Mouse (Mus musculus): ENCODE data around the gene Sorcs1. TPM values are rescaled to one million over a fixed set of nuclear protein-coding genes. Genes with fewer than 3 reads are reported as not detected.
A peak's percentile ranks its signal among the peaks of the same experiment; 100 is the strongest.

The Sorcs1 gene
- polyA plus RNA-seq, 1 experiment from 2014 or later: 1.9 TPM

GRCm38 (mm10) chr19:50185769-50186715 lies 492.4 kb downstream of the Sorcs1 start:
- no peak overlapping the region for H3K27ac ChIP-seq (replicated peaks; ENCODE audit: low read depth, low read length)
- WGBS: 73% methylated on average over 10 of the region's 10 CpGs
- H3K4me2 ChIP-seq (ENCODE audit: low read depth, low read length): no peak overlapping the region
- no peaks in the 10 kb centered on the region for H3K4me1 ChIP-seq (ENCODE audit: control insufficient read depth, insufficient read depth, low read length)
- no peaks in the 10 kb centered on the region for H3K27me3 ChIP-seq (ENCODE audit: control insufficient read depth, insufficient read depth, low read length)
- no peak for DNase-seq (ENCODE audit: low spot score)
- H3K9ac ChIP-seq (replicated peaks; ENCODE audit: low read length): no peak overlapping the region
- no peaks in the 10 kb centered on the region for H3K36me3 ChIP-seq (replicated peaks; ENCODE audit: control insufficient read depth, insufficient read depth, low read depth, low read length)
- H3K4me3 ChIP-seq (ENCODE audit: low read depth, low read length): no peak overlapping the region
- ATAC-seq (replicated peaks; ENCODE audit: insufficient number of reproducible peaks, low FRiP score, low TSS enrichment, low read depth): no peak
- no peaks in the 10 kb centered on the region for H3K9me3 ChIP-seq (replicated peaks; ENCODE audit: control insufficient read depth, low read length)

- H3K27me3 ChIP-seq (ENCODE audit: control insufficient read depth, insufficient read depth, low read length): no peaks in the 10 kb centered on the region
- H3K9me3 ChIP-seq (replicated peaks; ENCODE audit: control insufficient read depth, low read length): no peaks in the 10 kb centered on the region
- WGBS: 56% methylated on average over 21 of the region's 21 CpGs
- H3K4me1 ChIP-seq (ENCODE audit: control insufficient read depth, insufficient read depth, low read length): no peaks in the 10 kb centered on the region
- no peaks in the 10 kb centered on the region for H3K36me3 ChIP-seq (replicated peaks; ENCODE audit: control insufficient read depth, insufficient read depth, low read depth, low read length)
- H3K4me2 ChIP-seq (ENCODE audit: low read depth, low read length): no peak overlapping the region
- DNase-seq (ENCODE audit: low spot score) (peak; percentile 84), ATAC-seq (replicated peaks; ENCODE audit: insufficient number of reproducible peaks, low FRiP score, low TSS enrichment, low read depth) (no peak)
- no peak overlapping the region for H3K9ac ChIP-seq (replicated peaks; ENCODE audit: low read length)
- no peak overlapping the region for H3K4me3 ChIP-seq (ENCODE audit: low read depth, low read length)
- no peak overlapping the region for H3K27ac ChIP-seq (replicated peaks; ENCODE audit: low read depth, low read length)
These were observed 493.4 kb downstream of the Sorcs1 start for GRCm38 (mm10) chr19:50184901-50185623.

DNA sequence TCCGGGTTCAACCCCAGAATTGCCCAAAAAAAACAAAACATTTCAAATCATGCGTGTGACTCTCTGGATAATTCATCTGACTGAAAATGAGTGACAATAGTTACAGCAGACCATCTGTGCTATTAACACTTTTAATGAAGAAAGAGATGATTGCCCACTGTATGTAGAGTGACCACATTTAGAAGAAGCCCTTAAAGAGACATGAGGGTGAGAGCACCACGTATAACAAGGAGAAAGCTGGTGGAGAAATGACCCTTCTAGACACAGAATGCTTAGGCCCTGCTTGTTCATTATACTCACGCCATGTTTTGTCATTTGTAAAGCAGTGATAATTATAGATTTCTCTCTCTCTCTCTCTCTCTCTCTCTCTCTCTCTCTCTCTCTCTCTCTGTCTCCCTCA lies 499.6 kb downstream of the Sorcs1 start:
- WGBS: 85% methylated on average over 4 of the region's 4 CpGs
- Histone ChIP-seq H3K9me3 (replicated peaks; ENCODE audit: control insufficient read depth, low read length) (no peaks in the 10 kb centered on the region), H3K9ac (replicated peaks; ENCODE audit: low read length) (no peak overlapping the region), H3K27me3 (ENCODE audit: control insufficient read depth, insufficient read depth, low read length) (no peaks in the 10 kb centered on the region), H3K27ac (replicated peaks; ENCODE audit: low read depth, low read length) (no peak overlapping the region), H3K36me3 (replicated peaks; ENCODE audit: control insufficient read depth, insufficient read depth, low read depth, low read length) (no peaks in the 10 kb centered on the region), H3K4me1 (ENCODE audit: control insufficient read depth, insufficient read depth, low read length) (no peaks in the 10 kb centered on the region), H3K4me3 (ENCODE audit: low read depth, low read length) (no peak overlapping the region), H3K4me2 (ENCODE audit: low read depth, low read length) (no peak overlapping the region)
- ATAC-seq (replicated peaks; ENCODE audit: insufficient number of reproducible peaks, low FRiP score, low TSS enrichment, low read depth) (no peak), DNase-seq (ENCODE audit: low spot score) (no peak)

DNA sequence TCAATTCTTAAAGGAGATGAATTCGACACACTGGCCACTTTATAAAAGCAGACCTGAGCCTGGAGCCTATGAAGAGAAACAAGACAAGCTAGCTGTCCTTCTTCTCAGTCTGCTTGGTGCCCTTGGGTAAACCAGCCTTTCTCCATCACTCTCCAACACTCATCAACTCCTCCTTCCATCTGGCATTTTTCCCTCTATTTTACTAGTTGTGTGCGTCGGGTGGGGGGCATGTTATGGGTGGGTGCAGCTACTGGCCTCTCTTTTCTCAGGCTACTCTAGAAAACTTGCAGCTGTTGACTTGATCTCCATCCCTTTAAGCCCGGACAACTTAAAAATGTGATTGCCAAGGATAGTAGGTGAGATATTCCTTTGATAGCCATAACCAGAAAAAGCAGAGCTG lies 500.3 kb downstream of the Sorcs1 start:
- Histone ChIP-seq H3K4me3 (ENCODE audit: low read depth, low read length) (no peak overlapping the region), H3K9me3 (replicated peaks; ENCODE audit: control insufficient read depth, low read length) (no peaks in the 10 kb centered on the region), H3K4me2 (ENCODE audit: low read depth, low read length) (no peak overlapping the region), H3K4me1 (ENCODE audit: control insufficient read depth, insufficient read depth, low read length) (no peaks in the 10 kb centered on the region), H3K27me3 (ENCODE audit: control insufficient read depth, insufficient read depth, low read length) (no peaks in the 10 kb centered on the region), H3K9ac (replicated peaks; ENCODE audit: low read length) (no peak overlapping the region), H3K27ac (replicated peaks; ENCODE audit: low read depth, low read length) (no peak overlapping the region), H3K36me3 (replicated peaks; ENCODE audit: control insufficient read depth, insufficient read depth, low read depth, low read length) (no peaks in the 10 kb centered on the region)
- WGBS: 89% methylated on average over 4 of the region's 4 CpGs
- ATAC-seq (replicated peaks; ENCODE audit: insufficient number of reproducible peaks, low FRiP score, low TSS enrichment, low read depth) (no peak), DNase-seq (ENCODE audit: low spot score) (no peak)

DNA sequence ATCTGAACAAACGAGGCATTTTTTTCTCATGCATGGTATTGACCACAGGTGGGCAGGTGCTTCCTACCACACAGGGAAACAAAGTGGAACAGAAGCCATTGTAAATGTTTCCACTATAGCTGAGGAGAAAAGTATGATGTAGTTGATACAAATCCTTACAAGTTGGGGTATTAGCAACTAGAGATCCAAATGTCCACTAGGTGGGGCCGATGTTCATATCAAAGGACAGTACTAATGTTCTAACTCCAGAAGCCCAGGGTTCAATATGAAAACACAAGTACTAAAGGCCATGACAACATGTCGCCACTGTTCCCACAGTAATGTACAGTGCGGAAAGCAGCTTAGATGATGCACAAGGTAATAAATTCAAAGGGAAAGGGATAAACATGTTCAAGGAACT lies 506.6 kb downstream of the Sorcs1 start:
- ATAC-seq (replicated peaks; ENCODE audit: insufficient number of reproducible peaks, low FRiP score, low TSS enrichment, low read depth) (no peak), DNase-seq (ENCODE audit: low spot score) (peak; percentile 44)
- no peaks in the 10 kb centered on the region for H3K9me3 ChIP-seq (replicated peaks; ENCODE audit: control insufficient read depth, low read length)
- H3K27me3 ChIP-seq (ENCODE audit: control insufficient read depth, insufficient read depth, low read length): no peaks in the 10 kb centered on the region
- no peaks in the 10 kb centered on the region for H3K36me3 ChIP-seq (replicated peaks; ENCODE audit: control insufficient read depth, insufficient read depth, low read depth, low read length)
- H3K9ac ChIP-seq (replicated peaks; ENCODE audit: low read length): no peak overlapping the region
- no peak overlapping the region for H3K4me3 ChIP-seq (ENCODE audit: low read depth, low read length)
- H3K4me2 ChIP-seq (ENCODE audit: low read depth, low read length): no peak overlapping the region
- no peaks in the 10 kb centered on the region for H3K4me1 ChIP-seq (ENCODE audit: control insufficient read depth, insufficient read depth, low read length)
- 73% methylated on average over 4 of the region's 4 CpGs for WGBS
- H3K27ac ChIP-seq (replicated peaks; ENCODE audit: low read depth, low read length): no peak overlapping the region

DNA sequence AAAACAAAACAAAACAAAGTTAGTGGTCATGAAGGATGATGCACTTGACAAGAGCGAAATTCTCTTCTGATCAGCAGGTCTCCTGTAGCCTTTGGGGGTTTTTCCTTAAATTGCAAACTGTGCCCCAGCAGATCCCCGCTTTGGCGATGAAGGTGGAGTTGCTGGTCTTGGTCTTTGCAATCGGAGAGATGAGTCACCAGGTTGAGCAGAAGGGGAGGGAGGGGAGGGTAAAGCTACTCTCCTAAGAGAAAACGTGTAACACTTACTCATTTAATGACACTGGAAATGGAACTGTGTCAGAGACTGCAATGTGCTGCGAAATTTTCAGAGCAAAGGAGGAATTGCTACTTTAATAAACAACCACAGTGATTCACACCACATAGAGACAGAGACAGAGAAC lies 527.3 kb downstream of the Sorcs1 start:
- DNase-seq (ENCODE audit: low spot score) (no peak), ATAC-seq (replicated peaks; ENCODE audit: insufficient number of reproducible peaks, low FRiP score, low TSS enrichment, low read depth) (no peak)
- no peak overlapping the region for H3K27ac ChIP-seq (replicated peaks; ENCODE audit: low read depth, low read length)
- no peaks in the 10 kb centered on the region for H3K4me1 ChIP-seq (ENCODE audit: control insufficient read depth, insufficient read depth, low read length)
- H3K9me3 ChIP-seq (replicated peaks; ENCODE audit: control insufficient read depth, low read length): no peaks in the 10 kb centered on the region
- H3K4me2 ChIP-seq (ENCODE audit: low read depth, low read length): no peak overlapping the region
- no peaks in the 10 kb centered on the region for H3K36me3 ChIP-seq (replicated peaks; ENCODE audit: control insufficient read depth, insufficient read depth, low read depth, low read length)
- H3K27me3 ChIP-seq (ENCODE audit: control insufficient read depth, insufficient read depth, low read length): no peaks in the 10 kb centered on the region
- WGBS: 67% methylated on average over 6 of the region's 6 CpGs
- H3K9ac ChIP-seq (replicated peaks; ENCODE audit: low read length): no peak overlapping the region
- no peak overlapping the region for H3K4me3 ChIP-seq (ENCODE audit: low read depth, low read length)

- no peaks in the 10 kb centered on the region for H3K9me3 ChIP-seq (replicated peaks; ENCODE audit: control insufficient read depth, low read length)
- WGBS: 23% methylated on average over 3 of the region's 3 CpGs
- no peaks in the 10 kb centered on the region for H3K4me1 ChIP-seq (ENCODE audit: control insufficient read depth, insufficient read depth, low read length)
- H3K4me2 ChIP-seq (ENCODE audit: low read depth, low read length): no peak overlapping the region
- no peak overlapping the region for H3K9ac ChIP-seq (replicated peaks; ENCODE audit: low read length)
- DNase-seq (ENCODE audit: low spot score): peak; percentile 43
- no peaks in the 10 kb centered on the region for H3K27me3 ChIP-seq (ENCODE audit: control insufficient read depth, insufficient read depth, low read length)
- no peak overlapping the region for H3K27ac ChIP-seq (replicated peaks; ENCODE audit: low read depth, low read length)
- H3K4me3 ChIP-seq (ENCODE audit: low read depth, low read length): no peak overlapping the region
- ATAC-seq (replicated peaks; ENCODE audit: insufficient number of reproducible peaks, low FRiP score, low TSS enrichment, low read depth): no peak
- H3K36me3 ChIP-seq (replicated peaks; ENCODE audit: control insufficient read depth, insufficient read depth, low read depth, low read length): no peaks in the 10 kb centered on the region
These were observed 532.5 kb downstream of the Sorcs1 start for GRCm38 (mm10) chr19:50145919-50146318.

- H3K27me3 ChIP-seq (ENCODE audit: control insufficient read depth, insufficient read depth, low read length): no peaks in the 10 kb centered on the region
- no peaks in the 10 kb centered on the region for H3K36me3 ChIP-seq (replicated peaks; ENCODE audit: control insufficient read depth, insufficient read depth, low read depth, low read length)
- no peak overlapping the region for H3K4me3 ChIP-seq (ENCODE audit: low read depth, low read length)
- ATAC-seq (replicated peaks; ENCODE audit: insufficient number of reproducible peaks, low FRiP score, low TSS enrichment, low read depth): no peak
- WGBS: 82% methylated on average over 8 of the region's 8 CpGs
- H3K9me3 ChIP-seq (replicated peaks; ENCODE audit: control insufficient read depth, low read length): no peaks in the 10 kb centered on the region
- H3K4me1 ChIP-seq (ENCODE audit: control insufficient read depth, insufficient read depth, low read length): no peaks in the 10 kb centered on the region
- no peak overlapping the region for H3K4me2 ChIP-seq (ENCODE audit: low read depth, low read length)
- H3K27ac ChIP-seq (replicated peaks; ENCODE audit: low read depth, low read length): no peak overlapping the region
- no peak overlapping the region for H3K9ac ChIP-seq (replicated peaks; ENCODE audit: low read length)
- DNase-seq (ENCODE audit: low spot score): no peak
These were observed 536.6 kb downstream of the Sorcs1 start for GRCm38 (mm10) chr19:50141853-50142252.
